Mouse (Mus musculus) CH12.LX (cell line): Measurements from ENCODE around the gene Usp45. TPM values are rescaled to one million over a fixed set of nuclear protein-coding genes. Genes with fewer than 3 reads are reported as not detected.
A peak's percentile ranks its signal among the peaks of the same experiment; 100 is the strongest.

Source experiments
- DNase-seq: peaks from one replicate; pipeline ENCODE4 v3.0.0-alpha.2; 2013; ENCODE audit errors: extremely low read depth
- H3K27ac ChIP-seq: 2 replicates; pipeline ENCODE4 v1.5.1; 2012; ENCODE audit warnings: low read depth, mild to moderate bottlenecking, control low read depth, moderate library complexity; ENCODE audit not compliant: insufficient read depth
- H3K27me3 ChIP-seq: replicated peaks from 2 replicates; pipeline ENCODE3; 2012; ENCODE audit warnings: inconsistent platforms
- H3K36me3 ChIP-seq, 2 experiments: replicated peaks in 1 of 2; 2 replicates each; pipeline versions ENCODE3 to v1.6.1; 2012; ENCODE audit warnings: inconsistent platforms in 1 of 2, low read length in 1 of 2, mild to moderate bottlenecking in 1 of 2, mixed read lengths in 1 of 2, moderate library complexity in 1 of 2; ENCODE audit not compliant: control insufficient read depth in 1 of 2, insufficient read depth in 1 of 2
- H3K4me1 ChIP-seq, 2 experiments: 2 replicates each; pipeline ENCODE4 v1.6.1; 2012; ENCODE audit warnings: inconsistent platforms in 1 of 2, moderate library complexity in 1 of 2; ENCODE audit not compliant: insufficient read depth in 2 of 2, control insufficient read depth in 1 of 2
- H3K4me2 ChIP-seq: 2 replicates; pipeline ENCODE4 v1.6.1; 2012; ENCODE audit warnings: low read depth, mild to moderate bottlenecking, control low read depth; ENCODE audit not compliant: poor library complexity, insufficient read depth, severe bottlenecking
- H3K4me3 ChIP-seq, 3 experiments: fragments of 150-350 bp in 1 of 3; sonication (generic) in 1 of 3; replicated peaks in 1 of 3; 2 replicates each; pipeline versions ENCODE3 to v1.5.1; 2011 to 2012; ENCODE audit warnings: low read depth in 2 of 3, low read length in 2 of 3, mild to moderate bottlenecking in 2 of 3, moderate library complexity in 2 of 3, control low read depth in 1 of 3, improper control_type of control experiment in 1 of 3, inconsistent platforms in 1 of 3, mixed read lengths in 1 of 3; ENCODE audit not compliant: poor library complexity in 1 of 3
- H3K79me2 ChIP-seq: replicated peaks from 2 replicates; pipeline ENCODE4 v1.6.1; 2012; ENCODE audit warnings: mild to moderate bottlenecking, moderate library complexity; ENCODE audit not compliant: control insufficient read depth, poor library complexity, insufficient read depth, severe bottlenecking; ENCODE audit errors: extremely low read depth
- H3K9ac ChIP-seq: 2 replicates; pipeline ENCODE4 v1.6.1; 2012; ENCODE audit warnings: low read depth, mild to moderate bottlenecking, control low read depth, moderate library complexity; ENCODE audit not compliant: insufficient read depth
- H3K9me3 ChIP-seq: replicated peaks from 2 replicates; pipeline ENCODE3; 2012; ENCODE audit warnings: low read length, inconsistent platforms, mixed read lengths
- BHLHE40 ChIP-seq: IDR thresholded peaks from 2 replicates; pipeline ENCODE4 v1.6.1; 2011; ENCODE audit warnings: mild to moderate bottlenecking, low read depth, low read length, improper control_type of control experiment
- CTCF ChIP-seq, 2 experiments: IDR thresholded peaks in 1 of 2; conservative IDR thresholded peaks in 1 of 2; 2 replicates each; pipeline ENCODE4 v1.5.1; 2011 to 2012; ENCODE audit warnings: low read depth in 2 of 2, low read length in 2 of 2, improper control_type of control experiment in 1 of 2, inconsistent platforms in 1 of 2, mild to moderate bottlenecking in 1 of 2, moderate library complexity in 1 of 2
- ETS1 ChIP-seq: conservative IDR thresholded peaks from 2 replicates; pipeline ENCODE4 v1.6.1; 2012; ENCODE audit warnings: low read depth, mild to moderate bottlenecking, inconsistent platforms, low read length, improper control_type of control experiment, moderate library complexity
- IRF4 ChIP-seq: IDR thresholded peaks from 2 replicates; pipeline ENCODE4 v1.6.1; 2014; ENCODE audit warnings: low read depth, mild to moderate bottlenecking, inconsistent platforms, low read length, improper control_type of control experiment
- KAT2A ChIP-seq: IDR thresholded peaks from 2 replicates; pipeline ENCODE4 v1.6.1; 2012; ENCODE audit warnings: low read length, improper control_type of control experiment, inconsistent platforms; ENCODE audit not compliant: insufficient replicate concordance
- MAFK ChIP-seq: IDR thresholded peaks from 2 replicates; pipeline ENCODE4 v1.6.1; 2011; ENCODE audit warnings: low read length, improper control_type of control experiment; ENCODE audit not compliant: insufficient replicate concordance
- MAX ChIP-seq: IDR thresholded peaks from 2 replicates; pipeline ENCODE4 v1.6.1; 2011; ENCODE audit warnings: low read length, improper control_type of control experiment
- MAZ ChIP-seq: IDR thresholded peaks from 2 replicates; pipeline ENCODE4 v1.6.1; 2012; ENCODE audit warnings: low read depth, mild to moderate bottlenecking, inconsistent platforms, low read length, improper control_type of control experiment, moderate library complexity
- MEF2A ChIP-seq: IDR thresholded peaks from 2 replicates; pipeline ENCODE4 v1.6.1; 2014; ENCODE audit warnings: low read depth, mild to moderate bottlenecking, inconsistent platforms, low read length, improper control_type of control experiment, borderline replicate concordance
- MXI1 ChIP-seq: IDR thresholded peaks from 2 replicates; pipeline ENCODE4 v1.6.1; 2011; ENCODE audit warnings: mild to moderate bottlenecking, low read depth, low read length, improper control_type of control experiment
- MYC ChIP-seq: IDR thresholded peaks from 2 replicates; pipeline ENCODE4 v1.6.1; 2011; ENCODE audit warnings: low read depth, mild to moderate bottlenecking, improper control_type of control experiment, low read length
- POLR2AphosphoS2 ChIP-seq: IDR thresholded peaks from 2 replicates; pipeline ENCODE4 v1.6.1; 2011; ENCODE audit warnings: low read depth, low read length, improper control_type of control experiment
- RAD21 ChIP-seq: IDR thresholded peaks from 2 replicates; pipeline ENCODE4 v1.6.1; 2011; ENCODE audit warnings: low read depth, mild to moderate bottlenecking, low read length, improper control_type of control experiment, moderate library complexity
- SMC3 ChIP-seq: IDR thresholded peaks from 2 replicates; pipeline ENCODE4 v1.6.1; 2011; ENCODE audit warnings: low read depth, low read length, improper control_type of control experiment
- USF2 ChIP-seq: conservative IDR thresholded peaks from 2 replicates; pipeline ENCODE4 v1.6.1; 2011; ENCODE audit warnings: low read depth, low read length, improper control_type of control experiment
- ZC3H11A ChIP-seq: IDR thresholded peaks from 2 replicates; pipeline ENCODE4 v1.6.1; 2012; ENCODE audit warnings: low read depth, mild to moderate bottlenecking, inconsistent platforms, low read length, improper control_type of control experiment
- ZKSCAN1 ChIP-seq: IDR thresholded peaks from 2 replicates; pipeline ENCODE4 v1.6.1; 2012; ENCODE audit warnings: low read depth, inconsistent platforms, low read length, improper control_type of control experiment, borderline replicate concordance
- ZNF384 ChIP-seq: IDR thresholded peaks from 2 replicates; pipeline ENCODE4 v1.6.1; 2012; ENCODE audit warnings: low read depth, low read length, improper control_type of control experiment, inconsistent platforms
- dilution Hi-C: fragments of 300-500 bp; cut with MboI; formaldehyde crosslinking; loops from 2 replicates; pipeline ENCODE4 v1.14.3; 2020; ENCODE audit warnings: low sequenced_read_pairs; ENCODE audit not compliant: extremely low pct_unique_long_range_greater_than_20kb, extremely low pct_ligation_motif_present
- in situ Hi-C: fragments of 300-500 bp; cut with MboI; formaldehyde crosslinking; loops from 3 replicates; pipeline ENCODE4 v1.14.3; 2019; ENCODE audit warnings: low sequenced_read_pairs, low pct_ligation_motif_present, low pct_unique_long_range_greater_than_20kb, mixed read lengths
- polyA plus RNA-seq: library from polyadenylated mRNA; unstranded; fragments of >175 nt; gene quantifications from 2 replicates; pipeline ENCODE4 v1.2.1, GENCODE M21; 2012; ENCODE audit warnings: low read depth; ENCODE audit not compliant: insufficient read length
- total RNA-seq, 2 experiments: library from RNA; depleted of rRNA; stranded (reverse); fragments of 300-350 nt in 1 of 2; fragments of >200 nt in 1 of 2; gene quantifications; 2 replicates each; pipeline ENCODE4 v1.2.3; 2012 to 2014

Usp45 gene
- total and polyA plus RNA-seq, 3 experiments: 16.7 to 30.6 (median 17.5) TPM

DNA sequence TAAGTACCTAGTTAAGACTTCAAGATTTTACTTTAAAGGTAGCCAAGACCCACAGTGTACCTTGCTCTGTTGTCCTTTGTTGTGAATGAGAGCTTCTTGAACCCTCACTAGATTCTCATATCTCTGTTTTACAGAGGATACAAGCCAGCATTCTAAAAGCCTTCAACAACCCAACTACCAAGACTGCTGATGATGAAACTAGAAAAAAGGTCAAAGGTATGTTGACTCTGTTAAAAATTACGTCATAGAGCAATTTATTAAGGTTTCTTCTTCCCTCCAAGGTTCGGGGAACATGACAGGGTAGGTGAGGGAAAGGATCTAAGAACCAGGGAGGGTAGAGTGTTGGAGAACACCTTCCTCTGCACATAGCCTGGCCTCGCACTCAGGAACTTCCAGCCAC, 43.7 kb downstream of the Usp45 start:
- Histone ChIP-seq H3K9ac (no peak overlapping the region), H3K27me3 (no peaks in the 10 kb centered on the region), H3K79me2 (no peaks in the 10 kb centered on the region), H3K4me1 (no peaks in the 10 kb centered on the region), H3K9me3 (no peaks in the 10 kb centered on the region), H3K27ac (no peak overlapping the region), H3K36me3 (peaks cover 32 to 83% of the 10 kb centered on the region in 2 experiments), H3K4me3 (no peak overlapping the region), H3K4me2 (no peak overlapping the region)
- no peak for TF ChIP-seq MAX
- TF ChIP-seq USF2: no peak
- dilution Hi-C loops (no loop called here), in situ Hi-C loops (no loop called here)
- DNase-seq: no peak

DNA sequence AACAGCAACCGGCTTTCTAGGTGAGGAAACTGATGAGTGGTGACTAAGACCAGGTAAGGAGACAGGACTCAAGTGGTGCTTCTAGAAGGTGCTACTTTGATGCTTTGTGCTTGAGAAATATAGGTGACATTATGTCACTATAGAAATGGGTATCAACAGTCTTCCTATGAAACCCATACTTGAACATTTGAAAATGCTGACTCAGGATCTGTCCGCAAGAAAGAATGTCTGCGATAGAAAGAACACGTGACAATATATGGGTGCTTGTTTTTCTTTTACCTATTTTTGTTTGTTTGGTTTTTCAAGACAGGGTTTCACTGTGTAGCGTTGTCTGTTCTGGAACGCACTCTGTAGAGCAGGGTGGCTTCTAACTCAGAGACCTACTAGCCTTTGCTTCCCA, 45.7 kb downstream of the Usp45 start:
- H3K4me1 ChIP-seq: no peaks in the 10 kb centered on the region
- no peaks in the 10 kb centered on the region for H3K9me3 ChIP-seq
- no peaks in the 10 kb centered on the region for H3K79me2 ChIP-seq
- no peak overlapping the region for H3K4me2 ChIP-seq
- H3K36me3 ChIP-seq: peaks cover 42 to 86% of the 10 kb centered on the region in 2 experiments
- H3K4me3 ChIP-seq: no peak overlapping the region
- H3K27ac ChIP-seq: no peak overlapping the region
- dilution Hi-C loops: no loop called here
- H3K27me3 ChIP-seq: no peaks in the 10 kb centered on the region
- in situ Hi-C loops: no loop called here
- H3K9ac ChIP-seq: no peak overlapping the region
- no peak for TF ChIP-seq ZKSCAN1
- no peak for TF ChIP-seq SMC3
- TF ChIP-seq POLR2AphosphoS2: no peak
- no peak for TF ChIP-seq MEF2A
- TF ChIP-seq MAZ: no peak
- peak; percentile 78 for TF ChIP-seq MAFK
- TF ChIP-seq KAT2A: no peak
- DNase-seq: no peak

DNA sequence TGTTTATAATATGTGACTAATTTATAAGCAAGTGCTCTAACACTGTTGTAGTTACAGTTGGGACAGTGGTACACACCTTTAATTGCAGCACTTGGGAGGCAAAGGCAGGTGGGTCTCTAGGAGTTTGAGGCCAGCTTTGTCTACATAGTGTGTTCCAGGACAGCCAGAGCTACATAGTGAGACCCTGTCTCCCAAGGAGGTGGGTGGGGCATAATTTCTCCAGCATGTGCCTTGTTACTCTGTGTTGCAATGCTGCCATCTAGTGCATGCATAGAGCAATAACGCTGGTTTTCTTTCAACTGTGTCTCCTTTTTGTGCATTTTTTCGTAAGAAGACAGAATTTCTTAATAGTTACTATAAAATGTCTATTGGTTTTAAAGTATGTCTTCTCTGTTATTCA, 47.1 kb downstream of the Usp45 start:
- TF ChIP-seq RAD21 (peak; percentile 91), CTCF (conservative IDR thresholded peaks at IDR 0.05 in 1 of 2, IDR thresholded peaks at IDR 0.05 in 1 of 2; ENCODE audit: low read depth in 2 of 2, low read length in 2 of 2) (peak; percentile 56 to 91), ZC3H11A (peak; percentile 17; the same call in 1 of the 2 replicates), BHLHE40 (peak; percentile 69; the same call in 1 of the 2 replicates), ZNF384 (0 out of 2 replicates have a peak, but pooled peaks have one; percentile 8), SMC3 (peak; percentile 77), ETS1 (no peak), MYC (peak; percentile 94), IRF4 (no peak), MXI1 (peak; percentile 63; the same call in 1 of the 2 replicates)
- in situ Hi-C loops (no loop called here), dilution Hi-C loops (no loop called here)
- Histone ChIP-seq H3K9ac (no peak overlapping the region), H3K27me3 (no peaks in the 10 kb centered on the region), H3K36me3 (peaks cover 42 to 89% of the 10 kb centered on the region in 2 experiments), H3K79me2 (no peaks in the 10 kb centered on the region), H3K4me1 (no peaks in the 10 kb centered on the region), H3K4me3 (no peak overlapping the region), H3K27ac (no peak overlapping the region), H3K9me3 (no peaks in the 10 kb centered on the region), H3K4me2 (no peak overlapping the region)
- DNase-seq: peak; percentile 61
